ENCODE assay signal across 9 mouse cellular contexts in genomic region chr13:103120669-103121131, GRCm38 (mm10).
DNase-seq lines count a peak whose midpoint lies in the region; ATAC-seq and TF ChIP-seq lines count a peak whose summit lies in the region.
"Had no signal": no experiment of that assay in that cellular context is flagged by ENCODE, and none has a peak within 500 bp of the region (broad histone marks: within the 10 kb centered on the region; RNA-seq: fewer than 3 reads in every experiment).

No protein-coding gene starts in this region.

- H3K4me1 ChIP-seq in lung, embryonic 14.5 days (ENCODE audit: insufficient read depth) = no peaks in the 10 kb centered on the region
- H3K4me1 ChIP-seq in embryonic facial prominence, embryonic 10.5 days = peaks cover 15% of the 10 kb centered on the region; the same call in 1 of the 2 replicates
- peaks cover 10% of the 10 kb centered on the region for H3K4me1 ChIP-seq in hindbrain, embryonic 14.5 days (replicated peaks; ENCODE audit: control insufficient read depth, insufficient read depth, low read length)
- H3K4me1 ChIP-seq in limb, embryonic 12.5 days (replicated peaks) = peaks cover 16% of the 10 kb centered on the region
- no peaks in the 10 kb centered on the region for H3K4me1 ChIP-seq in liver, embryonic 12.5 days

- H3K27me3 ChIP-seq in lung, embryonic 14.5 days (ENCODE audit: insufficient read depth, low read length) = no peaks in the 10 kb centered on the region
- no peaks in the 10 kb centered on the region for H3K27me3 ChIP-seq in embryonic facial prominence, embryonic 10.5 days (replicated peaks; ENCODE audit: low read depth, poor library complexity, severe bottlenecking)
- H3K27me3 ChIP-seq in hindbrain, embryonic 14.5 days (ENCODE audit: control insufficient read depth, insufficient read depth, low read length) = no peaks in the 10 kb centered on the region
- peaks cover 6% of the 10 kb centered on the region for H3K27me3 ChIP-seq in limb, embryonic 12.5 days
- no peaks in the 10 kb centered on the region for H3K27me3 ChIP-seq in liver, embryonic 12.5 days (replicated peaks)
- H3K27me3 ChIP-seq: limb, embryonic 15.5 days had no signal

- no peak overlapping the region for H3K27ac ChIP-seq in lung, embryonic 14.5 days (ENCODE audit: low read depth)
- peak overlapping the region; percentile 73 for H3K27ac ChIP-seq in embryonic facial prominence, embryonic 10.5 days (replicated peaks)
- H3K27ac ChIP-seq in hindbrain, embryonic 14.5 days = peak overlapping the region; percentile 34
- H3K27ac ChIP-seq in limb, embryonic 12.5 days = no peak overlapping the region
- H3K27ac ChIP-seq in liver, embryonic 12.5 days = no peak overlapping the region
- H3K27ac ChIP-seq: limb, embryonic 15.5 days had no signal

- no peaks in the 10 kb centered on the region for H3K9me3 ChIP-seq in lung, embryonic 14.5 days (ENCODE audit: low read depth, low read length)
- H3K9me3 ChIP-seq in embryonic facial prominence, embryonic 10.5 days = no peaks in the 10 kb centered on the region
- H3K9me3 ChIP-seq in hindbrain, embryonic 14.5 days (ENCODE audit: control insufficient read depth, low read length) = no peaks in the 10 kb centered on the region
- H3K9me3 ChIP-seq in limb, embryonic 12.5 days = no peaks in the 10 kb centered on the region
- no peaks in the 10 kb centered on the region for H3K9me3 ChIP-seq in liver, embryonic 12.5 days (replicated peaks)
- H3K9me3 ChIP-seq: limb, embryonic 15.5 days had no signal

- DNase-seq in lung, embryonic 14.5 days = peak; percentile 68
- no peak for DNase-seq in lung, postnatal 36 days
- DNase-seq in embryonic facial prominence, embryonic 10.5 days (ENCODE audit: low spot score) = peak; percentile 60
- peak; percentile 68 for DNase-seq in hindbrain, embryonic 14.5 days (ENCODE audit: low spot score)
- peak; percentile 23 for DNase-seq in right cerebral cortex, postnatal 4 days
- no peak for DNase-seq in adrenal gland, postnatal 14 days

- H3K36me3 ChIP-seq in lung, embryonic 14.5 days (ENCODE audit: insufficient read depth) = no peaks in the 10 kb centered on the region
- no peaks in the 10 kb centered on the region for H3K36me3 ChIP-seq in embryonic facial prominence, embryonic 10.5 days (replicated peaks)
- no peaks in the 10 kb centered on the region for H3K36me3 ChIP-seq in hindbrain, embryonic 14.5 days (replicated peaks; ENCODE audit: control insufficient read depth, insufficient read depth)
- no peaks in the 10 kb centered on the region for H3K36me3 ChIP-seq in limb, embryonic 12.5 days
- H3K36me3 ChIP-seq in liver, embryonic 12.5 days = no peaks in the 10 kb centered on the region
- H3K36me3 ChIP-seq: limb, embryonic 15.5 days had no signal

- peak; percentile 77 for TF ChIP-seq CTCF in lung, embryonic 14.5 days (IDR thresholded peaks at IDR 0.05; ENCODE audit: low read depth)

- ATAC-seq in lung, embryonic 14.5 days (ENCODE audit: insufficient read depth) = peak; percentile 77; the same call in 1 of the 2 replicates
- peak; percentile 89; the same call in 1 of the 2 replicates for ATAC-seq in hindbrain, embryonic 14.5 days (ENCODE audit: low FRiP score)
- peak; percentile 76 for ATAC-seq in limb, embryonic 12.5 days (ENCODE audit: insufficient number of reproducible peaks, insufficient read depth, low FRiP score, low TSS enrichment, low read depth)
- no peak for ATAC-seq in liver, embryonic 12.5 days

- WGBS in lung, embryonic 14.5 days = 22% methylated on average over 7 of the region's 7 CpGs
- 9% methylated on average over 7 of the region's 7 CpGs for WGBS in embryonic facial prominence, embryonic 10.5 days
- 3% methylated on average over 7 of the region's 7 CpGs for WGBS in hindbrain, embryonic 14.5 days
- 12% methylated on average over 7 of the region's 7 CpGs for WGBS in limb, embryonic 12.5 days
- WGBS in liver, embryonic 12.5 days (ENCODE audit: insufficient replicate concordance) = 42% methylated on average over 7 of the region's 7 CpGs

- H3K4me2 ChIP-seq in lung, embryonic 14.5 days = peak overlapping the region; percentile 34; the same call in 1 of the 2 replicates
- H3K4me2 ChIP-seq in hindbrain, embryonic 14.5 days (replicated peaks) = peak overlapping the region; percentile 32
- H3K4me2 ChIP-seq in limb, embryonic 12.5 days = peak overlapping the region; percentile 44
- no peak overlapping the region for H3K4me2 ChIP-seq in liver, embryonic 12.5 days
- H3K4me2 ChIP-seq: limb, embryonic 15.5 days had no signal

- H3K9ac ChIP-seq in lung, embryonic 14.5 days = no peak overlapping the region
- H3K9ac ChIP-seq in hindbrain, embryonic 14.5 days = no peak overlapping the region
- H3K9ac ChIP-seq in limb, embryonic 12.5 days (replicated peaks) = peak overlapping the region; percentile 38; the same call in 1 of the 2 replicates
- no peak overlapping the region for H3K9ac ChIP-seq in liver, embryonic 12.5 days
- H3K9ac ChIP-seq: limb, embryonic 15.5 days had no signal

- H3K4me3 ChIP-seq in lung, embryonic 14.5 days (ENCODE audit: low read depth, low read length) = no peak overlapping the region
- peak overlapping the region; percentile 36 for H3K4me3 ChIP-seq in embryonic facial prominence, embryonic 10.5 days
- no peak overlapping the region for H3K4me3 ChIP-seq in hindbrain, embryonic 14.5 days (replicated peaks; ENCODE audit: low read length)
- 0 out of 2 replicates have a peak overlapping the region, but pooled peaks have one; percentile 11 for H3K4me3 ChIP-seq in limb, embryonic 12.5 days (replicated peaks)
- H3K4me3 ChIP-seq in liver, embryonic 12.5 days = no peak overlapping the region
- H3K4me3 ChIP-seq: limb, embryonic 15.5 days had no signal

Comparison
In these comparisons a context has a peak if more than half of its experiments do, and no peak if none do; other contexts are left out.
1. DNase-seq: peak in lung, embryonic 14.5 days (single experiment), embryonic facial prominence, embryonic 10.5 days (single experiment), hindbrain, embryonic 14.5 days (single experiment) and right cerebral cortex, postnatal 4 days (single experiment); none in lung, postnatal 36 days (single experiment) and adrenal gland, postnatal 14 days (single experiment).
2. H3K27ac ChIP-seq: peak in embryonic facial prominence, embryonic 10.5 days (single experiment) and hindbrain, embryonic 14.5 days (single experiment); none in lung, embryonic 14.5 days (single experiment), limb, embryonic 12.5 days (single experiment) and liver, embryonic 12.5 days (single experiment).
3. H3K4me3 ChIP-seq: peak in embryonic facial prominence, embryonic 10.5 days (single experiment) and limb, embryonic 12.5 days (single experiment); none in lung, embryonic 14.5 days (single experiment), hindbrain, embryonic 14.5 days (single experiment) and liver, embryonic 12.5 days (single experiment).